24 mouse cellular contexts compared by ENCODE assay signal in genomic region chr12:56318059-56318458, GRCm38 (mm10).
"Had no signal": no experiment of that assay in that cellular context is flagged by ENCODE, and none has a peak within 500 bp of the region (broad histone marks: within the 10 kb centered on the region; RNA-seq: fewer than 3 reads in every experiment).

No protein-coding gene starts in this region.

- H3K4me3 ChIP-seq: gastrocnemius, adult 2 months; heart, embryonic 10.5 days; heart, embryonic 12.5 days; hindbrain, embryonic 10.5 days; hindbrain, embryonic 12.5 days; hindbrain, embryonic 15.5 days; intestine, embryonic 15.5 days; layer of hippocampus, adult 2 months; left cerebral cortex, adult 2 months; limb, embryonic 10.5 days; limb, embryonic 12.5 days had no signal

- H3K36me3 ChIP-seq: heart, embryonic 10.5 days; heart, embryonic 12.5 days; hindbrain, embryonic 12.5 days; hindbrain, embryonic 15.5 days; intestine, embryonic 15.5 days; limb, embryonic 10.5 days; limb, embryonic 12.5 days had no signal

- DNase-seq: gastrocnemius, adult 2 months; gastrocnemius, postnatal 10 days; gastrocnemius, postnatal 25 days; heart, adult 18-20 months; heart, postnatal 10 days; heart, postnatal 4 days; kidney, adult 18-20 months; kidney, adult 8-10 months; kidney, postnatal 10 days; kidney, postnatal 25 days; kidney, postnatal 4 days; liver had no signal

- H3K27me3 ChIP-seq: heart, embryonic 12.5 days; hindbrain, embryonic 12.5 days; hindbrain, embryonic 15.5 days; intestine, embryonic 15.5 days; limb, embryonic 12.5 days had no signal

- H3K27ac ChIP-seq: gastrocnemius, adult 2 months; heart, embryonic 10.5 days; hindbrain, embryonic 10.5 days; hindbrain, embryonic 12.5 days; hindbrain, embryonic 15.5 days; intestine, embryonic 15.5 days; layer of hippocampus, adult 2 months; left cerebral cortex, adult 2 months; limb, embryonic 10.5 days; limb, embryonic 12.5 days had no signal

- ATAC-seq: forebrain, embryonic 16.5 days; inflammation-experienced regulatory T-cells, adult 6 months; intestine, embryonic 15.5 days had no signal

- H3K4me2 ChIP-seq: heart, embryonic 12.5 days; hindbrain, embryonic 12.5 days; hindbrain, embryonic 15.5 days; intestine, embryonic 15.5 days; limb, embryonic 12.5 days had no signal

- H3K9ac ChIP-seq: heart, embryonic 12.5 days; hindbrain, embryonic 12.5 days; hindbrain, embryonic 15.5 days; intestine, embryonic 15.5 days; limb, embryonic 12.5 days had no signal

- H3K4me1 ChIP-seq: heart, embryonic 10.5 days; heart, embryonic 12.5 days; hindbrain, embryonic 10.5 days; hindbrain, embryonic 12.5 days; hindbrain, embryonic 15.5 days; intestine, embryonic 15.5 days; limb, embryonic 10.5 days; limb, embryonic 12.5 days had no signal

- H3K9me3 ChIP-seq: heart, embryonic 12.5 days; hindbrain, embryonic 12.5 days; hindbrain, embryonic 15.5 days; intestine, embryonic 15.5 days; limb, embryonic 10.5 days; limb, embryonic 12.5 days had no signal
